10 mouse cellular contexts compared by ENCODE assay signal in genomic region chr4:133390042-133390441, GRCm38 (mm10). TPM values are rescaled to one million over a fixed set of nuclear protein-coding genes. Genes with fewer than 3 reads are reported as not detected.
A peak's percentile ranks its signal among the peaks of the same experiment; 100 is the strongest.
DNase-seq lines count a peak whose midpoint lies in the region; ATAC-seq and TF ChIP-seq lines count a peak whose summit lies in the region.
"Had no signal": no experiment of that assay in that cellular context is flagged by ENCODE, and none has a peak within 500 bp of the region (broad histone marks: within the 10 kb centered on the region; RNA-seq: fewer than 3 reads in every experiment).

No protein-coding gene starts in this region.

- no peak for TF ChIP-seq CTCF in lung, embryonic 14.5 days (IDR thresholded peaks at IDR 0.05; ENCODE audit: low read depth)

- H3K4me2 ChIP-seq in embryonic facial prominence, embryonic 15.5 days (replicated peaks): no peak overlapping the region
- no peak overlapping the region for H3K4me2 ChIP-seq in lung, embryonic 14.5 days
- H3K4me2 ChIP-seq in liver, embryonic 12.5 days: peak overlapping the region; percentile 59
- H3K4me2 ChIP-seq: midbrain, embryonic 13.5 days; neural tube, embryonic 15.5 days had no signal

- no peaks in the 10 kb centered on the region for H3K36me3 ChIP-seq in embryonic facial prominence, embryonic 15.5 days
- peaks cover 11% of the 10 kb centered on the region for H3K36me3 ChIP-seq in embryonic facial prominence, embryonic 10.5 days (replicated peaks)
- H3K36me3 ChIP-seq in lung, embryonic 14.5 days (ENCODE audit: insufficient read depth): peaks cover 6% of the 10 kb centered on the region; the same call in 1 of the 2 replicates
- peaks cover 16% of the 10 kb centered on the region for H3K36me3 ChIP-seq in liver, embryonic 12.5 days
- H3K36me3 ChIP-seq: midbrain, embryonic 13.5 days; neural tube, embryonic 15.5 days had no signal

- H3K9ac ChIP-seq in embryonic facial prominence, embryonic 15.5 days: no peak overlapping the region
- no peak overlapping the region for H3K9ac ChIP-seq in lung, embryonic 14.5 days
- peak overlapping the region; percentile 36; the same call in 1 of the 2 replicates for H3K9ac ChIP-seq in liver, embryonic 12.5 days
- H3K9ac ChIP-seq: midbrain, embryonic 13.5 days; neural tube, embryonic 15.5 days had no signal

- peaks cover 51% of the 10 kb centered on the region for H3K4me1 ChIP-seq in embryonic facial prominence, embryonic 15.5 days
- peaks cover 44% of the 10 kb centered on the region for H3K4me1 ChIP-seq in embryonic facial prominence, embryonic 10.5 days
- H3K4me1 ChIP-seq in lung, embryonic 14.5 days (ENCODE audit: insufficient read depth): peaks cover 16% of the 10 kb centered on the region; the same call in 1 of the 2 replicates
- H3K4me1 ChIP-seq in liver, embryonic 12.5 days: peaks cover 57% of the 10 kb centered on the region

- no peaks in the 10 kb centered on the region for H3K27me3 ChIP-seq in embryonic facial prominence, embryonic 15.5 days
- no peaks in the 10 kb centered on the region for H3K27me3 ChIP-seq in embryonic facial prominence, embryonic 10.5 days (replicated peaks; ENCODE audit: low read depth, poor library complexity, severe bottlenecking)
- H3K27me3 ChIP-seq in lung, embryonic 14.5 days (ENCODE audit: insufficient read depth, low read length): no peaks in the 10 kb centered on the region
- no peaks in the 10 kb centered on the region for H3K27me3 ChIP-seq in liver, embryonic 12.5 days (replicated peaks)
- H3K27me3 ChIP-seq: midbrain, embryonic 13.5 days; neural tube, embryonic 15.5 days had no signal

- DNase-seq in embryonic facial prominence, embryonic 10.5 days (ENCODE audit: low spot score): no peak
- no peak for DNase-seq in lung, embryonic 14.5 days
- no peak for DNase-seq in lung, adult 18-20 months
- DNase-seq in spleen, postnatal 4 days (ENCODE audit: low spot score in 2 of 2): peak; percentile 62 to 71
- DNase-seq in testis, postnatal 10 days (ENCODE audit: low spot score): no peak
- no peak for DNase-seq in frontal cortex, adult 2 months (ENCODE audit: extremely low spot score in 1 of 2, low spot score in 1 of 2)

- no peak for ATAC-seq in embryonic facial prominence, embryonic 15.5 days (ENCODE audit: insufficient number of reproducible peaks, low FRiP score, low TSS enrichment, low read depth)
- ATAC-seq in lung, embryonic 14.5 days (ENCODE audit: insufficient read depth): peak; percentile 55
- peak; percentile 96 for ATAC-seq in liver, embryonic 12.5 days
- ATAC-seq: midbrain, embryonic 13.5 days had no signal

- H3K4me3 ChIP-seq in embryonic facial prominence, embryonic 15.5 days (replicated peaks): no peak overlapping the region
- no peak overlapping the region for H3K4me3 ChIP-seq in embryonic facial prominence, embryonic 10.5 days
- H3K4me3 ChIP-seq in lung, embryonic 14.5 days (ENCODE audit: low read depth, low read length): no peak overlapping the region
- H3K4me3 ChIP-seq in liver, embryonic 12.5 days: no peak overlapping the region
- H3K4me3 ChIP-seq: midbrain, embryonic 13.5 days; neural tube, embryonic 15.5 days had no signal

- WGBS in embryonic facial prominence, embryonic 15.5 days: 91% methylated on average over 2 of the region's 2 CpGs
- 92% methylated on average over 2 of the region's 2 CpGs for WGBS in embryonic facial prominence, embryonic 10.5 days
- 55% methylated on average over 2 of the region's 2 CpGs for WGBS in lung, embryonic 14.5 days
- 30% methylated on average over 2 of the region's 2 CpGs for WGBS in liver, embryonic 12.5 days (ENCODE audit: insufficient replicate concordance)

- H3K27ac ChIP-seq in embryonic facial prominence, embryonic 15.5 days (replicated peaks): 0 out of 2 replicates have a peak overlapping the region, but pooled peaks have one; percentile 28
- H3K27ac ChIP-seq in embryonic facial prominence, embryonic 10.5 days (replicated peaks): no peak overlapping the region
- peak overlapping the region; percentile 67; the same call in 1 of the 2 replicates for H3K27ac ChIP-seq in lung, embryonic 14.5 days (ENCODE audit: low read depth)
- H3K27ac ChIP-seq in liver, embryonic 12.5 days: peak overlapping the region; percentile 80
- H3K27ac ChIP-seq: midbrain, embryonic 13.5 days; neural tube, embryonic 15.5 days had no signal

- no peaks in the 10 kb centered on the region for H3K9me3 ChIP-seq in embryonic facial prominence, embryonic 15.5 days (replicated peaks)
- H3K9me3 ChIP-seq in embryonic facial prominence, embryonic 10.5 days: no peaks in the 10 kb centered on the region
- H3K9me3 ChIP-seq in lung, embryonic 14.5 days (ENCODE audit: low read depth, low read length): no peaks in the 10 kb centered on the region
- no peaks in the 10 kb centered on the region for H3K9me3 ChIP-seq in liver, embryonic 12.5 days (replicated peaks)
- H3K9me3 ChIP-seq: midbrain, embryonic 13.5 days; neural tube, embryonic 15.5 days had no signal

RNA-seq across cellular contexts. Expression of gene Slc9a1, which starts 20.5 kb away (rescaled TPM):
- 11.0 and 11.2 TPM in 2 replicates for polyA plus RNA-seq in embryonic facial prominence, embryonic 15.5 days (2015; fragmentation: Nextera tagmentation; extraction: Ambion mirVana)
- 8.6 and 9.0 TPM in 2 replicates for polyA plus RNA-seq in embryonic facial prominence, embryonic 10.5 days (2016; fragmentation: Nextera tagmentation; extraction: Ambion mirVana)
- 8.7 and 9.7 TPM in 2 replicates for polyA plus RNA-seq in lung, embryonic 14.5 days (2014; fragmentation: Nextera tagmentation; extraction: Ambion mirVana)
- 4.2 and 4.9 TPM in 2 replicates for polyA plus RNA-seq in liver, embryonic 12.5 days (2016; fragmentation: Nextera tagmentation; extraction: Ambion mirVana)
- polyA plus RNA-seq in frontal cortex, adult 2 months (2012; rRNA removed): 43.5 and 43.9 TPM in 2 replicates

RNA-seq across cellular contexts. Expression of gene Wdtc1, which starts 36.8 kb away (rescaled TPM):
- polyA plus RNA-seq in embryonic facial prominence, embryonic 15.5 days (2015; fragmentation: Nextera tagmentation; extraction: Ambion mirVana): 17.0 and 17.2 TPM in 2 replicates
- 17.2 and 17.7 TPM in 2 replicates for polyA plus RNA-seq in embryonic facial prominence, embryonic 10.5 days (2016; fragmentation: Nextera tagmentation; extraction: Ambion mirVana)
- polyA plus RNA-seq in lung, embryonic 14.5 days (2014; fragmentation: Nextera tagmentation; extraction: Ambion mirVana): 13.8 and 15.3 TPM in 2 replicates
- polyA plus RNA-seq in liver, embryonic 12.5 days (2016; fragmentation: Nextera tagmentation; extraction: Ambion mirVana): 10.0 and 11.2 TPM in 2 replicates
- 43.0 and 46.2 TPM in 2 replicates for polyA plus RNA-seq in frontal cortex, adult 2 months (2012; rRNA removed)

Comparison
In these comparisons a context has a peak if more than half of its experiments do, and no peak if none do; other contexts are left out.
1. DNase-seq: peak in spleen, postnatal 4 days (2 of 2); none in embryonic facial prominence, embryonic 10.5 days (single experiment), lung, embryonic 14.5 days (single experiment), lung, adult 18-20 months (0 of 2), testis, postnatal 10 days (single experiment) and frontal cortex, adult 2 months (0 of 2).